Mouse (Mus musculus) liver, embryonic 14.5 days (tissue): Measurements from ENCODE around the gene Bcor. TPM values are rescaled to one million over a fixed set of nuclear protein-coding genes. Genes with fewer than 3 reads are reported as not detected.

ENCODE experiments used
- ATAC-seq: fragments of 200-750 bp; cut with Nextera tagmentation; 2 replicates; pipeline ENCODE4 v1.8.0; 2017; ENCODE audit warnings: moderate number of reproducible peaks, mild to moderate bottlenecking, moderate library complexity; ENCODE audit not compliant: insufficient read depth
- DNase-seq, 3 experiments: peaks; one replicate each; pipeline ENCODE4 v3.0.0-alpha.2; 2012 to 2013; ENCODE audit warnings: low read depth in 3 of 3, low spot score in 3 of 3
- H3K27ac ChIP-seq: fragments of 300-500 bp; sonication (generic); 2 replicates; pipeline ENCODE4 v1.5.1; 2014; ENCODE audit warnings: moderate library complexity, mild to moderate bottlenecking, control low read depth, inconsistent platforms
- H3K27me3 ChIP-seq: fragments of 300-500 bp; sonication (generic); 2 replicates; pipeline ENCODE4 v1.6.1; 2014; ENCODE audit warnings: mild to moderate bottlenecking, low read length, moderate library complexity; ENCODE audit not compliant: control insufficient read depth, insufficient read depth
- H3K36me3 ChIP-seq: fragments of 300-500 bp; sonication (generic); replicated peaks from 2 replicates; pipeline ENCODE4 v1.6.1; 2014; ENCODE audit warnings: low read depth; ENCODE audit not compliant: control insufficient read depth, insufficient read depth
- H3K4me1 ChIP-seq, 2 experiments: fragments of 200-500 bp in 1 of 2; fragments of 300-500 bp in 1 of 2; sonication (generic) in 1 of 2; replicated peaks; 2 replicates each; pipeline ENCODE4 v1.6.1; 2012 to 2014; ENCODE audit warnings: antibody characterized with exemption in 1 of 2, inconsistent platforms in 1 of 2, low read length in 1 of 2; ENCODE audit not compliant: control insufficient read depth in 2 of 2, insufficient read depth in 2 of 2
- H3K4me2 ChIP-seq: fragments of 300-500 bp; sonication (generic); 2 replicates; pipeline ENCODE4 v1.6.1; 2014; ENCODE audit warnings: low read depth, mild to moderate bottlenecking, control low read depth, moderate library complexity
- H3K4me3 ChIP-seq, 2 experiments: fragments of 200-500 bp in 1 of 2; fragments of 300-500 bp in 1 of 2; sonication (generic) in 1 of 2; 2 replicates each; pipeline ENCODE4 v1.5.1; 2012 to 2014; ENCODE audit warnings: low read depth in 2 of 2, low read length in 2 of 2, mild to moderate bottlenecking in 2 of 2, control low read depth in 1 of 2, inconsistent platforms in 1 of 2, moderate library complexity in 1 of 2; ENCODE audit not compliant: insufficient read depth in 1 of 2
- H3K9ac ChIP-seq: fragments of 300-500 bp; sonication (generic); replicated peaks from 2 replicates; pipeline ENCODE4 v1.6.1; 2014; ENCODE audit warnings: mild to moderate bottlenecking, control low read depth, moderate library complexity
- H3K9me3 ChIP-seq: fragments of 300-500 bp; sonication (generic); 2 replicates; pipeline ENCODE4 v1.6.1; 2016; ENCODE audit warnings: low read length, mixed read lengths; ENCODE audit not compliant: control insufficient read depth
- CTCF ChIP-seq: IDR thresholded peaks from 2 replicates; pipeline ENCODE4 v1.5.1; 2016; ENCODE audit warnings: antibody characterized with exemption, low read depth, control low read depth
- EP300 ChIP-seq: IDR thresholded peaks from 2 replicates; pipeline ENCODE4 v1.6.1; 2016; ENCODE audit warnings: antibody characterized with exemption, low read depth
- WGBS: fragments of 180-500 bp; shearing (Covaris S2); extraction: QIAGEN DNeasy Blood & Tissue Kit; methylation state at CpG from one replicate; pipeline ENCODE4 v1.1.7; 2014; ENCODE audit not compliant: insufficient replicate concordance; 5-methylcytosine and 5-hydroxymethylcytosine counted together
- polyA plus RNA-seq, 2 experiments: library from polyadenylated mRNA; depleted of rRNA in 1 of 2; stranded (reverse) in 1 of 2; unstranded in 1 of 2; fragments of >200 nt; fragmentation: Nextera tagmentation in 1 of 2; extraction: Ambion mirVana in 1 of 2; gene quantifications; 2 replicates each; pipeline versions ENCODE4 v1.2.1 to v1.2.3; 2012 to 2014

The Bcor gene
- polyA plus RNA-seq, 2 experiments: 4.6 to 4.7 TPM

DNA sequence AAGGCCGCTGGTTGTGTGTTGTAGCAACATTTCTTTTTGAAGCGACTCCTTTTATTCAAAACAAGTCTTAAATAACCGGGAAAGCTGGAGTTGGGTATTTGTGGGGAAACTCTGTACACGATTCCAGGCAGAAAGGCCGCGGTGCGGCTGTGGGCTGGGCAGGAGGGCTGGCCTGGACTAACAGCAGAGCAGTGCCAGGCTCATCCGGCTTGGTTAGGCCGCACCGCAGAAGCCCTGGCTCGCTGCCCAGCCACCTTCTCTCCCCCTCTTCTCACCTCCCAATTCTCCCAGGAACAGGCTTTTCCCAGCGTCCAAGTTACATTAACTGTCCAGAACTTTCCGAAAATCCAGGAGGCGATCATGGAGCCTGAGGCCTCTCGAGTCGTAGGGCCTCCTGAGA, 77.4 kb downstream of the Bcor start:
- DNase-seq: no peak
- Histone ChIP-seq H3K9ac (no peak overlapping the region), H3K9me3 (no peaks in the 10 kb centered on the region), H3K4me3 (no peak overlapping the region), H3K27me3 (peaks cover 86% of the 10 kb centered on the region), H3K27ac (no peak overlapping the region), H3K4me2 (no peak overlapping the region), H3K36me3 (no peaks in the 10 kb centered on the region), H3K4me1 (peaks cover 0 to 15% of the 10 kb centered on the region in 2 experiments; a peak in 2 of 4 replicates)
- no peak for ATAC-seq
- 45% methylated on average over 16 of the region's 16 CpGs for WGBS
- TF ChIP-seq EP300 (no peak), CTCF (no peak)

DNA sequence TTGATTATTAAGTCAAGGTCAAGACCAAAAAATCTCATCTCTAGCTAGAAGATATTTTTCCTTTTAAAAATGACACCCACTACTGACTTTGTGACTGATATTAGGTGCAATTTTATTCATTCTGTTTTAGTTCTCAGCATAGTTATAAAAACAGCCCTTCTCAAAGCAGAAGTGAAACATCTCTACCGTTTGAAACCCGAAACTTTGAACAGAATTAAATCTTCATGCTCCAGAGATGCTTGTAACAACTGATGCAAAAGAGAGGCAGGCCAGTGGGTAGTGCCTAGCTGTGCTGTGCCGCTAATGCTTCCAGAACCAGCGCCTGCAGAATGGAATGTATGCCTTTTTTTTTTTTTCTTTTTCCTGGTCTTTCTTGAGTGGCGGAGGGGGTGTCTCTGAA, 78.0 kb downstream of the Bcor start:
- ATAC-seq: no peak
- Histone ChIP-seq H3K9ac (no peak overlapping the region), H3K4me1 (peaks cover 0 to 16% of the 10 kb centered on the region in 2 experiments; a peak in 2 of 4 replicates), H3K36me3 (no peaks in the 10 kb centered on the region), H3K9me3 (no peaks in the 10 kb centered on the region), H3K4me2 (no peak overlapping the region), H3K27ac (no peak overlapping the region), H3K4me3 (no peak overlapping the region), H3K27me3 (peaks cover 83% of the 10 kb centered on the region)
- TF ChIP-seq CTCF (no peak), EP300 (no peak)
- WGBS: 45% methylated on average over 5 of the region's 5 CpGs
- DNase-seq: no peak

DNA sequence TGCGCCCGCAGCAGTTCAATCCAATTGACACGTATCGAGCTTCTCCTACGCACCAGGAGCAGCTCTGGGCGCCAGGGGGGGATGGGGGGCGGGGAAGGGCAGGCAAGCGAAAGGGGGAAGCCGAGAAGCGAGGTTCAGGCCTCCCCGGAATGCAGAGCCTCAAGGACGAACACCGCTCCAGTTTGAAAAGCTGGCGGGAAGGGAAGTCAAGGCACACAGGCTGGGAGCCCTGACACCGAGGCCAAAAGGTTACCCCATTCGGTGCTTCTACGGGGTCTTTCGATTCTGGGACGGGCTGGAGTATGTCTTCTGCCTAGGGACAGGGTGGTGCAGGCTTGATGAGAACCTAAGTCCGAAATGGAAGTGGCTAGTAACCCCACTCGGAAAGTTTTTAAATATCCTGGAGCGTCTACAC, 78.4 kb downstream of the Bcor start:
- ATAC-seq: no peak
- no peak overlapping the region for H3K4me3 ChIP-seq

DNA sequence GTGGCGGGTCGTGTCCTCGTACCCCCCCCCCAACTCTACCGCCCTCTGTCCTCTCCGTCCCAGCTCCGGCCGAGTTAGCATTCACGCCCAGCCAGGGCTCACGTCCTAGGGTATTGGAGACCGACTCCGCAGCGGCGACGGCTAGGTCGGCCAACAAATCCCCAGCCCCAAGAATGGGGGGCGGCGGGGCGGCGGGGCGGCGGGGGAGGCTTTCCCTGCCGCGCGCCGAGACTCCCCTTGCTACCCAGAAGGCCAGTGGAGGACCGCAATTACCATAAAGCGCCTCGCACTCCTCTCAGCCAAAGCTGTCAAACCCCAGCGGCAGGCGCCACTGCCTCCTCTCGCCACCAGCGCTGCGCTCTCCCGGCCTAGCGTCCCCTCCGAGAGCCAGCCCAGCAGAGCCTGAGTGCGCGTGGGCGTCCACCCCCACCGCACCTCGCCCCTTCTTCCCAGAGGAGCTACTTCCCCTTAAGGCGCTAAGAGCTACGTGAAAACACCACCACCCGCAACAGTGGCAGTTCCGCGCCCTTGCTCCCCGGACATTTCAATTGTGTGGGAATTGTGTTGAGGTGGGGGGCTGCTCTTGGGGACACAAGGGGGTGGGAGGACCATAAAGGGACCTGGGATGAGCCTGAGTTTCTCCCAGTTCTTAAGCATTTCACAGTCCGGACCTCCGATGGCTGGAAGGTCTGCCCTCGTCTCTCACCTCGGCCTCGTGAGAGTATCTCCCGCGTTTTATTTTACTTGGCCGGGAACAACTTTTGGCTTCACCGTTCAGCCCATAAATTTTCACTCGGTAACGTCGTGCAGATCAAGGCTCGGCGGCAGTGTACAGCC, 79.0 kb downstream of the Bcor start:
- Histone ChIP-seq H3K4me1 (peaks cover 0 to 14% of the 10 kb centered on the region in 2 experiments; a peak in 2 of 4 replicates), H3K9ac (0 out of 2 replicates have a peak overlapping the region, but pooled peaks have one; percentile 31), H3K4me3 (peak overlapping the region; percentile 9 to 66), H3K27ac (no peak overlapping the region), H3K4me2 (peak overlapping the region; percentile 90), H3K36me3 (no peaks in the 10 kb centered on the region), H3K9me3 (no peaks in the 10 kb centered on the region), H3K27me3 (peaks cover 81% of the 10 kb centered on the region)
- 3% methylated on average over 56 of the region's 61 CpGs for WGBS
- ATAC-seq (no peak), DNase-seq (no peak)
- no peak; the same call in 1 of the 2 replicates for TF ChIP-seq CTCF
- TF ChIP-seq EP300: no peak

More for the DNA sequence above, 78.4 kb downstream of the Bcor start:
- TF ChIP-seq EP300 (no peak), CTCF (no peak)
- DNase-seq: no peak
- 10% methylated on average over 22 of the region's 22 CpGs for WGBS
- no peaks in the 10 kb centered on the region for H3K36me3 ChIP-seq
- H3K4me2 ChIP-seq: peak overlapping the region; percentile 90
- no peak overlapping the region for H3K27ac ChIP-seq
- no peak overlapping the region for H3K9ac ChIP-seq
- H3K4me1 ChIP-seq: peaks cover 0 to 16% of the 10 kb centered on the region in 2 experiments; a peak in 2 of 4 replicates
- peaks cover 82% of the 10 kb centered on the region for H3K27me3 ChIP-seq
- no peaks in the 10 kb centered on the region for H3K9me3 ChIP-seq
